Mouse (Mus musculus) liver, embryonic 11.5 days (tissue): ENCODE measurements around the gene Vps35l. TPM values are rescaled to one million over a fixed set of nuclear protein-coding genes. Genes with fewer than 3 reads are reported as not detected.

ENCODE experiments used
- ATAC-seq: fragments of 200-750 bp; cut with Nextera tagmentation; replicated peaks from 2 replicates; pipeline ENCODE4 v1.8.0; 2017; ENCODE audit warnings: moderate number of reproducible peaks, mild to moderate bottlenecking, moderate TSS enrichment, moderate library complexity; ENCODE audit not compliant: low FRiP score
- DNase-seq: peaks from one replicate; pipeline ENCODE4 v3.0.0-alpha.2; 2017; ENCODE audit warnings: low spot score
- H3K27ac ChIP-seq: fragments of 300-500 bp; sonication (generic); 2 replicates; pipeline ENCODE4 v1.5.1; 2014; ENCODE audit warnings: mild to moderate bottlenecking, low read depth, low read length, control low read depth
- H3K27me3 ChIP-seq: fragments of 300-500 bp; sonication (generic); replicated peaks from 2 replicates; pipeline ENCODE4 v1.6.1; 2014; ENCODE audit warnings: low read length, mixed read lengths; ENCODE audit not compliant: control insufficient read depth, insufficient read depth
- H3K36me3 ChIP-seq: fragments of 300-500 bp; sonication (generic); 2 replicates; pipeline ENCODE4 v1.6.1; 2014; ENCODE audit warnings: mild to moderate bottlenecking, low read length, moderate library complexity, mixed read lengths; ENCODE audit not compliant: control insufficient read depth, insufficient read depth
- H3K4me1 ChIP-seq: fragments of 300-500 bp; sonication (generic); replicated peaks from 2 replicates; pipeline ENCODE4 v1.6.1; 2014; ENCODE audit warnings: low read length, mixed read lengths; ENCODE audit not compliant: control insufficient read depth, insufficient read depth
- H3K4me2 ChIP-seq: fragments of 300-500 bp; sonication (generic); 2 replicates; pipeline ENCODE4 v1.6.1; 2014; ENCODE audit warnings: mild to moderate bottlenecking, control low read depth, moderate library complexity
- H3K4me3 ChIP-seq: fragments of 300-500 bp; sonication (generic); 2 replicates; pipeline ENCODE4 v1.5.1; 2014; ENCODE audit warnings: low read depth, low read length, control low read depth
- H3K9ac ChIP-seq: fragments of 300-500 bp; sonication (generic); 2 replicates; pipeline ENCODE4 v1.6.1; 2014; ENCODE audit warnings: low read depth, low read length, control low read depth
- H3K9me3 ChIP-seq: fragments of 300-500 bp; sonication (generic); 2 replicates; pipeline ENCODE4 v1.6.1; 2016; ENCODE audit warnings: low read length, inconsistent platforms, mixed read lengths; ENCODE audit not compliant: control insufficient read depth
- WGBS: fragments of 180-500 bp; shearing (Covaris S2); extraction: QIAGEN DNeasy Blood & Tissue Kit; methylation state at CpG from one replicate; pipeline ENCODE4 v1.1.7; 2014; 5-methylcytosine and 5-hydroxymethylcytosine counted together
- polyA plus RNA-seq: library from polyadenylated mRNA; unstranded; fragments of >200 nt; fragmentation: Nextera tagmentation; extraction: Ambion mirVana; gene quantifications from 2 replicates; pipeline ENCODE4 v1.2.1, GENCODE M21; 2014

The Vps35l gene
- polyA plus RNA-seq, 1 experiment from 2014 or later = 56.6 TPM

DNA sequence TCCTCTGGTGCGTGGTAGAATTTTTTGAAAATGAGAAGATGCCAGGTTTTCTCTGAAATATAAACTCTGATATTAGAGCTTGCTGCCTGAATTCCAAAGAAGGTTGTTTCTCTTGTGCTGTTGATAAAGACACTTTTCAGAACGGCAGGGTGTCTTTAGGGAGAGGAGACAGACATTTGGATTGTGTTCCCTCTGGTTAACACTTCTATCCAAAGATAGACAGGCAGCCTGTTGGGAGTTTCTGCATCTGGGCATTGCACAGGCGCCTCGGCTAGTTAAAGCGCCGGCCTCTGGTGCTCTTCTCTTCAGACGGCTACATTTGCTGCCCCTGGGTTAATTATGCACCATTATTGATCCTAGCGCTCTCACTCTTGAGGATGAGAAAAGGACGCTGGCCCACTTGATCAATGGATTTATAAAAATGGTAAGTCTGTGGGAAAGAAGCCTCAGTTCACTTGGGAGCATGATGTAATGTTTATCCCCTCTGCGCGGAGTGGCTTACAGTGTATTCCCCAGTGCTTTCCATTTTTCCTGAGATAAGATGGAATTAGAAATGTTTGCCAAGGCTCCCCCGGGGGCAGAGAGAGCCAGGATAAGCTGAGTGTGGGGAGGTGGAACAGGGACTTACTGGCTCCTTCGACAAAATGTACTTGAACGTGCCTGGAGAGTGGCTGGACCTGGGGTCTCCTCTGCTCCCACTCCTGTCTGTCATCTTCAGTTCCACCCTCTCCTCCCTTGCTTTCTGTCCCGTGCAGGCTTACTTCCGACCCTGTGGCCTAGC lies 66.8 kb downstream of the Vps35l start:
- H3K9me3 ChIP-seq = no peaks in the 10 kb centered on the region
- no peak overlapping the region for H3K4me2 ChIP-seq
- peaks cover 5% of the 10 kb centered on the region; the same call in 1 of the 2 replicates for H3K36me3 ChIP-seq
- H3K27ac ChIP-seq = no peak overlapping the region; the same call in 1 of the 2 replicates
- no peaks in the 10 kb centered on the region for H3K27me3 ChIP-seq
- no peak overlapping the region for H3K4me3 ChIP-seq
- no peak overlapping the region for H3K9ac ChIP-seq
- ATAC-seq = no peak
- no peak for DNase-seq
- WGBS = 67% methylated on average over 16 of the region's 16 CpGs
- H3K4me1 ChIP-seq = 0 out of 2 replicates have a peak, but pooled peaks cover 3% of the 10 kb centered on the region

DNA sequence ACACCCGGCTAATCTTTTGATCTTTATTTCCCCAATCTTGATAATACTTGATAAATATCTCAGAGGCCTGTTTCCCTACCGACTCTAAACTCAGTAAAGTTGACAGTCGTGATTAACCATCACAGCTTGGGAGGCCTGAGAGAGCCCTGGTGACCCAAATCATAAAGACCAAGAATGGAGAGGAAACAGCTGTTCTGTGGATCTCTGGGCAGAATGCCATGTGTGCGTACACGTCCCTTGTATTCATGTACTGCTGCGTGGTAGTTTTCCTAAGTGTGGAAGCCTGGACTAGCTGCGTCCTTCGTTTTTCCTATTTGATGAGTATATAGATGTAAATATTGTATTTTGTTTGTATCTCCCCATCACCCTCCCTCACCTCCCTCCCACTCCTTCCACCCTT lies 67.9 kb downstream of the Vps35l start:
- no peak overlapping the region for H3K4me2 ChIP-seq
- no peak for DNase-seq
- no peak overlapping the region for H3K27ac ChIP-seq
- no peaks in the 10 kb centered on the region for H3K9me3 ChIP-seq
- H3K4me3 ChIP-seq = no peak overlapping the region
- H3K36me3 ChIP-seq = no peaks in the 10 kb centered on the region; the same call in 1 of the 2 replicates
- 87% methylated on average over 8 of the region's 8 CpGs for WGBS
- no peak overlapping the region for H3K9ac ChIP-seq
- H3K4me1 ChIP-seq = peaks cover 5% of the 10 kb centered on the region; the same call in 1 of the 2 replicates
- ATAC-seq = no peak
- no peaks in the 10 kb centered on the region for H3K27me3 ChIP-seq

DNA sequence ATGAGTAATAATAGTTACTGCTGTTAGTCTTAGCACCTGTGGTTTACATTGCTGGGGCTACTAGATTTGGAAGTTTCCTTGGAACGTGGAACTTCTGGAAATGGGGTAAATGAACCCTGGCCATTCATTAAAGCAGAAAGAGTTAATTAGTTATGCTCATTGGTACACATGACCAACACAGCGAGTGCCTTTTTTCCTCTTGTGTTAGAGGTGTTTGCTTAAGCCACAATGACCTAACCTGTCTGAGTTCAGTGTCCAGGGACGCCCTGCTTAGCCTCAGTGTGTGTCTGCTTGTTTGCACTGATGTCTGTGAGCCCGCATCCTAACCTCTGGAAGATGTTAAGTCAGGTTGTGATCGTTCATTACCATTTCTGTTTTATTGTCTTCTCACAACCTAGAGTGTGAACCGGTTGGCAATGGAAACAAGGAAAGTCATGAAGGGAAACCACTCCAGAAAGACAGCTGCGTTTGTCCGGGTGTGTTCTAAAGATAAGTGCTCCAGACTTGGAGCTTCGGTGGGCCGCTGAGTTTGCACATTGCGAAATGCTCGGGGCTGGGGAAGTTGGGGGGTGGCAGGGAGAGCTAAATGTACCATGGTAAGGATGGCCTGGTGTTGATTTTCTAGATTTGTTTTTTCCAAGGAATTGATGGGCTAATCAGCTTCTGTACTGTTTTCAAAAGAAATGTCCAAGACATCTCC lies 71.5 kb downstream of the Vps35l start:
- Histone ChIP-seq H3K27me3 (no peaks in the 10 kb centered on the region), H3K4me2 (peak overlapping the region; percentile 37), H3K4me1 (peaks cover 5% of the 10 kb centered on the region; the same call in 1 of the 2 replicates), H3K27ac (0 out of 2 replicates have a peak overlapping the region, but pooled peaks have one; percentile 38), H3K9ac (no peak overlapping the region), H3K36me3 (no peaks in the 10 kb centered on the region; the same call in 1 of the 2 replicates), H3K4me3 (no peak overlapping the region), H3K9me3 (no peaks in the 10 kb centered on the region)
- peak; percentile 56 for ATAC-seq
- WGBS = 46% methylated on average over 12 of the region's 12 CpGs
- no peak for DNase-seq

DNA sequence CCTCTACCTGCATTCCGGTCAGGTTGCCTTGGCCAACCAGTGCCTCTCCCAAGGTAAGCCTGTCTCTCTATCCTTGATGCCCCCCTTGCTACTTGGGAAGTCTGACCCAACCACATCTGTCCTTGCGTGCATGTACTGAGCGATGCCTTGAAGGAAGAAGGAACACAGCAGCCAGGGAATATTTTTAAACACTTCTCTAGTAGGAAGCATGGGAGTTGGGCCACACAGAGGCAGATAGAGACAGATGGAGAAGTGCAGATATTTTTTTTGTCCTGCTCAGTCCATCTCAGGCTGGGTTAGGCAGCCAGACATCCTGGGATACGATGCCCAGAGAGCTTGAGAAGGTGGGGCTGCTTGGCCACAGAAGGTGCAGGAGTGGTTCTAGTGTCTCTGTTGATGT lies 73.6 kb downstream of the Vps35l start:
- WGBS = 84% methylated on average over 4 of the region's 4 CpGs
- H3K9me3 ChIP-seq = no peaks in the 10 kb centered on the region
- H3K36me3 ChIP-seq = peaks cover 2% of the 10 kb centered on the region; the same call in 1 of the 2 replicates
- H3K27me3 ChIP-seq = no peaks in the 10 kb centered on the region
- no peak overlapping the region for H3K4me2 ChIP-seq
- DNase-seq = no peak
- no peak overlapping the region for H3K4me3 ChIP-seq
- H3K4me1 ChIP-seq = peaks cover 5% of the 10 kb centered on the region; the same call in 1 of the 2 replicates
- no peak for ATAC-seq
- no peak overlapping the region for H3K27ac ChIP-seq
- H3K9ac ChIP-seq = no peak overlapping the region

DNA sequence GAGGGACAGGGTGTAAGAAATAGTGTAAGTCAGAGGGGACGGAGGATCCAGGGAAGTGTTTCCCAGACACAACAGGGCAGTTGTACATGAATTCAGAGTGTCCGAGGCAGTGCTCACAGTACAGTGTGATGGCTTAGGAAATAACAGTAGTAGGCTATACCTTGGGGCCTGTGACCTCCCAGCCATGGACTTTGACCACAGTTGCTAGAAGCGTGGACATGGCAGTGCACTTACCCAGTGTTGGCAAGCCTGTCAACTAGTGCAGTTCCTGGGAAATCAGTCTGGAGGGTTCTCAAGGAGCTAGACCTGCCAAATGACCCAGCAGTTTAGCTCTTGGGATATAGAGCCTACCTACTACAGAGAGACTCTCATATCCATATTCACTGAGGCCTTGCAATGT lies 76.2 kb downstream of the Vps35l start:
- Histone ChIP-seq H3K4me3 (no peak overlapping the region), H3K9ac (no peak overlapping the region), H3K4me2 (no peak overlapping the region), H3K9me3 (no peaks in the 10 kb centered on the region), H3K27me3 (no peaks in the 10 kb centered on the region), H3K27ac (no peak overlapping the region), H3K36me3 (peaks cover 5% of the 10 kb centered on the region), H3K4me1 (peaks cover 5% of the 10 kb centered on the region; the same call in 1 of the 2 replicates)
- ATAC-seq (no peak), DNase-seq (no peak)
- WGBS = 85% methylated on average over 3 of the region's 3 CpGs

DNA sequence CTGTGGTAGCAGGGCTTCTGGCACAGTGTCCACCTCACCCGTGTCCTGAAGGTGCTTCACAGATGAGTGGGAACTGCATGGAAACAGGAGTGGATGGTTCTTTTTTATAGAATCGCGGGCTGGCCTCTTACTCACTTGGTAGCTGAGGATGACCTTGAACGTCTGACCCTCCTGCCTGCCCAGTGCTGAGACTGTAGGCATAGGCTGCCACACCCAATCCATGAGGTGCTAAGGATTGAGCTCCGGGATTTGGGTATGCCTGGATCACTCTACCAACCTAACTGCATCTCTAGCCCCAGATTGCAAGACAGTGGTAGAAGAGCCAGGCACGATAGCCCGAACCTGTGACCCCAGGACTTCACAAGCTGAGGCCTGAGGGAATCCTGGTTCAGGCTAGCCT lies 77.7 kb downstream of the Vps35l start:
- Histone ChIP-seq H3K4me3 (no peak overlapping the region), H3K4me2 (no peak overlapping the region), H3K27me3 (no peaks in the 10 kb centered on the region), H3K9ac (no peak overlapping the region), H3K27ac (no peak overlapping the region), H3K4me1 (no peaks in the 10 kb centered on the region), H3K9me3 (no peaks in the 10 kb centered on the region), H3K36me3 (peaks cover 5% of the 10 kb centered on the region)
- ATAC-seq (no peak), DNase-seq (no peak)
- 89% methylated on average over 7 of the region's 7 CpGs for WGBS

DNA sequence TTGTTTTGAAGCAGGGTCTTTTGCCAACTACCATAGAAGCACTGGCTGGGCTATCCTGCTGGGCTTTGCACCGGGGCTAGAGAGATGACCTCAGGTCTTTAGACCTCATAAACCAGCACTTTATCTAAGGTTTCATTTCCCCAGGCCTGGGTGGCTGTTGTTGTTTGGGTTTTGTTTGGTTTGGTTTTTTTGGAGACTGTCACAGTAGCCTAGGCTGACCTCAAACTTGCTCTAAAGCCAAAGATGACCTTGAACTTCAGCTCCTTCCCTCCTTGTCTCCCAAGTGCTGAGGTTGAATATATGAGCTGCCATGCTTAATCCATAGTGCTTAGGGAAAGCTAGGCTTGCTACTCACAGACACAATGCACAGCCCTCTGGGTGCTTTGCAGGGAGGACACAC lies 79.6 kb downstream of the Vps35l start:
- no peak overlapping the region for H3K9ac ChIP-seq
- DNase-seq = no peak
- H3K36me3 ChIP-seq = peaks cover 5% of the 10 kb centered on the region
- no peak overlapping the region for H3K4me3 ChIP-seq
- no peak overlapping the region for H3K4me2 ChIP-seq
- WGBS = 68% methylated on average over 1 of the region's 1 CpGs
- no peaks in the 10 kb centered on the region for H3K9me3 ChIP-seq
- H3K27me3 ChIP-seq = no peaks in the 10 kb centered on the region
- no peaks in the 10 kb centered on the region for H3K4me1 ChIP-seq
- no peak for ATAC-seq
- H3K27ac ChIP-seq = no peak overlapping the region

DNA sequence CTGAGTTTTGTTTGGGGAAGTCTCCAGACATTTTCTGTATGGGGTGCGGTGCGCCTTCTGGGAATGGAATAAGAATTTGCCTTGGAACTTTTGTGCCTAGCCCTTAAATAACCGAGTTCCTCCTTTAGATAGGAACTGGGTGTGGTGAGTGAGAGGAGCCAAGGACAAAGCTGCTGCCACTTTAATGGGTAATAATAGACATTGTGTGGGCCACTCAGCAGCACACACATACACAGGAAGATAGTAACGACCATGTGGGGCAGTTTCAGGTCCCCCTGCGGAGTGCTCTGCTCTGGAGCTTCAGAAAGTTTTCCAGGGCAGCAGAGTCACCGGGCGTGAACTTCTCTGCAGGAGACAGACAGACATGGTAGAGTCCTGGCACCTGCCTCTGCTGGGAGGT lies 81.3 kb downstream of the Vps35l start:
- Histone ChIP-seq H3K9me3 (no peaks in the 10 kb centered on the region), H3K4me2 (no peak overlapping the region), H3K4me1 (no peaks in the 10 kb centered on the region), H3K27me3 (no peaks in the 10 kb centered on the region), H3K9ac (no peak overlapping the region), H3K36me3 (peaks cover 5% of the 10 kb centered on the region; the same call in 1 of the 2 replicates), H3K27ac (no peak overlapping the region), H3K4me3 (no peak overlapping the region)
- no peak for ATAC-seq
- 67% methylated on average over 7 of the region's 7 CpGs for WGBS
- DNase-seq = no peak
